Mouse (Mus musculus): Measurements from ENCODE around the gene Atp1b1.

- TF ChIP-seq CTCF (IDR thresholded peaks at IDR 0.05; ENCODE audit: low read depth, low read length): no peak
- no peak for TF ChIP-seq POLR2A (IDR thresholded peaks at IDR 0.05; ENCODE audit: borderline replicate concordance, low read depth, low read length)
Measured at GRCm38 (mm10) chr1:164493042-164493705, 35.0 kb upstream of the Atp1b1 start.
